ENCODE assay signal across 7 mouse cellular contexts in genomic region chr7:38183709-38184417, GRCm38 (mm10). TPM values are rescaled to one million over a fixed set of nuclear protein-coding genes. Genes with fewer than 3 reads are reported as not detected.
DNase-seq lines count a peak whose midpoint lies in the region; ATAC-seq lines count a peak whose summit lies in the region.

No protein-coding gene starts in this region.

- H3K9me3 ChIP-seq in embryonic facial prominence, embryonic 10.5 days = no peaks in the 10 kb centered on the region
- H3K9me3 ChIP-seq in midbrain, embryonic 11.5 days (ENCODE audit: control insufficient read depth, low read length) = no peaks in the 10 kb centered on the region

- H3K36me3 ChIP-seq in embryonic facial prominence, embryonic 10.5 days (replicated peaks) = peaks cover 4% of the 10 kb centered on the region; the same call in 1 of the 2 replicates
- H3K36me3 ChIP-seq in midbrain, embryonic 11.5 days (ENCODE audit: control insufficient read depth, insufficient read depth, low read length) = no peaks in the 10 kb centered on the region

- peak overlapping the region; percentile 63 for H3K9ac ChIP-seq in midbrain, embryonic 11.5 days (ENCODE audit: low read length)

- H3K27ac ChIP-seq in embryonic facial prominence, embryonic 10.5 days (replicated peaks) = peak overlapping the region; percentile 90
- peak overlapping the region; percentile 6; the same call in 1 of the 2 replicates for H3K27ac ChIP-seq in midbrain, embryonic 11.5 days (ENCODE audit: low read depth, low read length)

- no peaks in the 10 kb centered on the region for H3K27me3 ChIP-seq in embryonic facial prominence, embryonic 10.5 days (replicated peaks; ENCODE audit: low read depth, poor library complexity, severe bottlenecking)
- H3K27me3 ChIP-seq in midbrain, embryonic 11.5 days (ENCODE audit: control insufficient read depth, insufficient read depth, low read length) = no peaks in the 10 kb centered on the region

- peak overlapping the region; percentile 78 for H3K4me3 ChIP-seq in embryonic facial prominence, embryonic 10.5 days
- H3K4me3 ChIP-seq in midbrain, embryonic 11.5 days (ENCODE audit: low read depth, low read length) = peak overlapping the region; percentile 45

- DNase-seq in adrenal gland, postnatal 10 days = peak; percentile 91
- DNase-seq in embryonic facial prominence, embryonic 10.5 days (ENCODE audit: low spot score) = peak; percentile 90
- DNase-seq in kidney, adult 11 months = peak; percentile 87
- DNase-seq in left cerebral cortex, postnatal 4 days = peak; percentile 87
- peak; percentile 99 for DNase-seq in midbrain, embryonic 11.5 days (ENCODE audit: low spot score, missing footprints)
- peak; percentile 72 for DNase-seq in skeletal muscle tissue, adult 2 months (ENCODE audit: low read depth, low spot score)

- intact Hi-C loops in left cerebral cortex, postnatal 4 days (cut with DNase I) = no loop called here

- WGBS in embryonic facial prominence, embryonic 10.5 days = 5% methylated on average over 36 of the region's 36 CpGs
- 5% methylated on average over 36 of the region's 36 CpGs for WGBS in midbrain, embryonic 11.5 days

- peaks cover 20% of the 10 kb centered on the region for H3K4me1 ChIP-seq in embryonic facial prominence, embryonic 10.5 days
- H3K4me1 ChIP-seq in midbrain, embryonic 11.5 days (ENCODE audit: control insufficient read depth, insufficient read depth, low read length) = peaks cover 7% of the 10 kb centered on the region

- peak overlapping the region; percentile 93 for H3K4me2 ChIP-seq in midbrain, embryonic 11.5 days

- ATAC-seq in granulocyte monocyte progenitor cell, adult 5-6 weeks (replicated peaks; ENCODE audit: poor library complexity, severe bottlenecking) = peak; percentile 54
- peak; percentile 93 for ATAC-seq in midbrain, embryonic 11.5 days (ENCODE audit: low FRiP score)

RNA-seq across cellular contexts. Expression of gene 1600014C10Rik, which starts 0.8 kb away (rescaled TPM):
- total RNA-seq in adrenal gland, postnatal 10 days (2021) = 10 to 100 TPM; 45.5 to 58.0 TPM
- 15.5 and 17.4 TPM in 2 replicates for polyA plus RNA-seq in embryonic facial prominence, embryonic 10.5 days (2016; fragmentation: Nextera tagmentation; extraction: Ambion mirVana)
- 31.3 and 39.0 TPM in 2 replicates for total RNA-seq in granulocyte monocyte progenitor cell, adult 5-6 weeks (2014; fragmentation: Nextera tagmentation)
- 23.6 and 31.1 TPM in 2 replicates for total RNA-seq in granulocyte monocyte progenitor cell, adult 5-6 weeks (2017)
- 10 to 100 TPM; 15.5 to 16.5 TPM for total RNA-seq in left cerebral cortex, postnatal 4 days (2021)
- 17.0 and 17.2 TPM in 2 replicates for polyA plus RNA-seq in midbrain, embryonic 11.5 days (2014; fragmentation: Nextera tagmentation; extraction: Ambion mirVana)

RNA-seq across cellular contexts. Expression of gene Plekhf1, which starts 44.0 kb away (rescaled TPM):
- 1 to 10 TPM; 4.2 to 6.1 TPM for total RNA-seq in adrenal gland, postnatal 10 days (2021)
- polyA plus RNA-seq in embryonic facial prominence, embryonic 10.5 days (2016; fragmentation: Nextera tagmentation; extraction: Ambion mirVana) = 3.0 and 3.3 TPM in 2 replicates
- total RNA-seq in granulocyte monocyte progenitor cell, adult 5-6 weeks (2014; fragmentation: Nextera tagmentation) = 0.32 and 2.8 TPM in 2 replicates
- 0.52 and 1.2 TPM in 2 replicates for total RNA-seq in granulocyte monocyte progenitor cell, adult 5-6 weeks (2017)
- under 1 TPM; 0.38 to 0.44 TPM for total RNA-seq in left cerebral cortex, postnatal 4 days (2021)
- 1.4 and 1.5 TPM in 2 replicates for polyA plus RNA-seq in midbrain, embryonic 11.5 days (2014; fragmentation: Nextera tagmentation; extraction: Ambion mirVana)

Comparison
In these comparisons a context has a peak if more than half of its experiments do, and no peak if none do; other contexts are left out.
1. Peak in every context shown above with its lines: DNase-seq, ATAC-seq, H3K4me3 ChIP-seq and H3K27ac ChIP-seq.